Mouse (Mus musculus): ENCODE measurements around the gene Mansc1.

Mansc1 gene

GRCm38 (mm10) chr6:134597651-134598229, 34.5 kb downstream of the Mansc1 start:
- no peak for DNase-seq (ENCODE audit: extremely low spot score)

- DNase-seq (ENCODE audit: extremely low spot score), result no peak
Observed at GRCm38 (mm10) chr6:134594569-134595442, 37.5 kb downstream of the Mansc1 start.

- no peak for DNase-seq (ENCODE audit: extremely low spot score)
Observed at GRCm38 (mm10) chr6:134591614-134592013, 40.7 kb downstream of the Mansc1 start.

GRCm38 (mm10) chr6:134586241-134586640, 46.0 kb downstream of the Mansc1 start:
- DNase-seq (ENCODE audit: extremely low spot score), result no peak

- no peak for DNase-seq (ENCODE audit: extremely low spot score)
Observed at GRCm38 (mm10) chr6:134584616-134585015, 47.7 kb downstream of the Mansc1 start.

GRCm38 (mm10) chr6:134582110-134582509, 50.2 kb downstream of the Mansc1 start:
- DNase-seq (ENCODE audit: extremely low spot score), result no peak

- no peak for DNase-seq (ENCODE audit: extremely low spot score)
Observed at GRCm38 (mm10) chr6:134579506-134579905, 52.8 kb downstream of the Mansc1 start.

GRCm38 (mm10) chr6:134578039-134578438, 54.2 kb downstream of the Mansc1 start:
- DNase-seq (ENCODE audit: extremely low spot score), result no peak

- no peak for DNase-seq (ENCODE audit: extremely low spot score)
Observed at GRCm38 (mm10) chr6:134575288-134575741, 57.0 kb downstream of the Mansc1 start.

GRCm38 (mm10) chr6:134567986-134568556, 64.2 kb downstream of the Mansc1 start:
- DNase-seq (ENCODE audit: extremely low spot score), result no peak

GRCm38 (mm10) chr6:134566818-134567485, 65.3 kb downstream of the Mansc1 start, which contains the start of gene Lrp6:
Lrp6 (minus strand) TSS chr6:134566965.
- DNase-seq (ENCODE audit: extremely low spot score), result peak; percentile 90

GRCm38 (mm10) chr6:134566248-134566817, 66.0 kb downstream of the Mansc1 start:
- peak; percentile 72 for DNase-seq (ENCODE audit: extremely low spot score)

GRCm38 (mm10) chr6:134565606-134566247, 66.6 kb downstream of the Mansc1 start:
- peak; percentile 14 for DNase-seq (ENCODE audit: extremely low spot score)

- DNase-seq (ENCODE audit: extremely low spot score), result no peak
Observed at GRCm38 (mm10) chr6:134564539-134564938, 67.7 kb downstream of the Mansc1 start.

GRCm38 (mm10) chr6:134559635-134560034, 72.7 kb downstream of the Mansc1 start:
- no peak for DNase-seq (ENCODE audit: extremely low spot score)

Data from embryo, embryonic 9.5 days (tissue).